Mouse (Mus musculus): ENCODE measurements at regions not wholly inside any gene's neighbourhood (a gene's known extent, or its start where the extent isn't known, plus 50 kb on each side); places are given as distances from the start of the nearest gene placed in this dataset.

- TF ChIP-seq CTCF (IDR thresholded peaks at IDR 0.05; ENCODE audit: control insufficient read depth, insufficient read depth, low read length): no peak
- no peak for TF ChIP-seq POLR2A (IDR thresholded peaks at IDR 0.05; ENCODE audit: borderline replicate concordance, control insufficient read depth, low read depth, low read length)
These were observed 81.1 kb upstream of the Igfbp7 start for GRCm38 (mm10) chr5:77488969-77489368.

All from bone marrow, adult 2 months (tissue).